Mouse (Mus musculus) R1 (cell line): ENCODE measurements around the gene Nt5dc1.
"Not testable (repeated sequence)": the region's sequence is repeated elsewhere in the genome, so short reads cannot be mapped to it uniquely, and the experiment has no call there.

Experiments
- DNase-seq: peaks from one replicate; pipeline ENCODE4 v3.0.0-alpha.2; 2018; ENCODE audit warnings: low read depth, low spot score

Nt5dc1 gene

GRCm38 (mm10) chr10:34418204-34418756, at the start of gene Nt5dc1:
Gene Nt5dc1, minus strand, starts transcription at chr10:34418552.
- peak; percentile 94 for DNase-seq

- DNase-seq, result no peak
Measured at GRCm38 (mm10) chr10:34464321-34464720, 46.0 kb upstream of the Nt5dc1 start.

GRCm38 (mm10) chr10:34461451-34461850, 43.1 kb upstream of the Nt5dc1 start:
- no peak for DNase-seq

GRCm38 (mm10) chr10:34449469-34449868, 31.1 kb upstream of the Nt5dc1 start:
- no peak for DNase-seq

GRCm38 (mm10) chr10:34434191-34434590, 15.8 kb upstream of the Nt5dc1 start:
- peak; percentile 51 for DNase-seq

- no peak for DNase-seq
Measured at GRCm38 (mm10) chr10:34431783-34432182, 13.4 kb upstream of the Nt5dc1 start.

- DNase-seq, result not testable (repeated sequence)
Measured at GRCm38 (mm10) chr10:34418794-34419193, 442 bp upstream of the Nt5dc1 start.

GRCm38 (mm10) chr10:34399267-34399666, 19.1 kb downstream of the Nt5dc1 start:
- no peak for DNase-seq

GRCm38 (mm10) chr10:34396959-34397358, 21.4 kb downstream of the Nt5dc1 start:
- no peak for DNase-seq

GRCm38 (mm10) chr10:34389681-34390080, 28.7 kb downstream of the Nt5dc1 start, which contains the start of gene Col10a1:
Gene Col10a1, plus strand, starts transcription at chr10:34389981.
- no peak for DNase-seq

- no peak for DNase-seq
Measured at GRCm38 (mm10) chr10:34385636-34386035, 32.7 kb downstream of the Nt5dc1 start.

GRCm38 (mm10) chr10:34373332-34373731, 45.0 kb downstream of the Nt5dc1 start:
- DNase-seq, result no peak

GRCm38 (mm10) chr10:34368138-34368537, 50.2 kb downstream of the Nt5dc1 start:
- peak; percentile 37 for DNase-seq

GRCm38 (mm10) chr10:34363756-34364155, 54.6 kb downstream of the Nt5dc1 start:
- no peak for DNase-seq

- DNase-seq, result no peak
Measured at GRCm38 (mm10) chr10:34358263-34358662, 60.1 kb downstream of the Nt5dc1 start.

GRCm38 (mm10) chr10:34352166-34352565, 66.2 kb downstream of the Nt5dc1 start:
- no peak for DNase-seq

GRCm38 (mm10) chr10:34341886-34342285, 76.5 kb downstream of the Nt5dc1 start:
- DNase-seq, result no peak

GRCm38 (mm10) chr10:34341014-34341413, 77.3 kb downstream of the Nt5dc1 start:
- no peak for DNase-seq

- DNase-seq, result peak; percentile 71
Measured at GRCm38 (mm10) chr10:34328310-34328709, 90.0 kb downstream of the Nt5dc1 start.

GRCm38 (mm10) chr10:34327144-34327543, 91.2 kb downstream of the Nt5dc1 start:
- DNase-seq, result no peak

GRCm38 (mm10) chr10:34326701-34327100, 91.7 kb downstream of the Nt5dc1 start:
- peak; percentile 26 for DNase-seq

- DNase-seq, result no peak
Measured at GRCm38 (mm10) chr10:34320809-34321208, 97.5 kb downstream of the Nt5dc1 start.

GRCm38 (mm10) chr10:34317217-34317606, 101.1 kb downstream of the Nt5dc1 start:
- no peak for DNase-seq
